Mouse (Mus musculus): ENCODE data around the gene Gm813.

DNA sequence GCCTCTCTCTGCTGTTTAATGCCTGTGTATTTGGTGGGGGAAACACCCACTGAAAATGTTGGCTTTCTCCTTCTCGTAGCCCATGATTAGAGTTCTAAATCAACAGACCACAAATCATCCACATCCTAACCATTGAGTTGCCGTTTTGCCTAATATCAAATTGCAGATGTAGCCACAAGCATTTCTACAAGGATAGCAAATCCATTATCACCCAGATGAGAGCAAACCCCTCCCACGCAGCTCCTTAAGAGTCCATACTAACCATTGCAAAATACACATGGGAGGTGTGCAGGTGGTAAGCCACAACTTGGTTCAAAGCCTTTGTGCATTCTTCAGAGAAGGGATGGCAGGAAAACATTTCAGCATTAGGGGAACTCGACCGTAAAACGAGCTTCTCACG lies 21.2 kb upstream of the Gm813 start:
- TF ChIP-seq ZNF384 (IDR thresholded peaks at IDR 0.05; ENCODE audit: low read depth, low read length) (no peak), ZC3H11A (IDR thresholded peaks at IDR 0.05; ENCODE audit: borderline replicate concordance, low read depth, low read length) (no peak), CHD2 (IDR thresholded peaks at IDR 0.05; ENCODE audit: low read depth, low read length) (no peak)
